Comparison of ENCODE assay signal across 27 mouse cellular contexts in genomic region chr16:34351575-34352150, GRCm38 (mm10).
DNase-seq lines count a peak whose midpoint lies in the region; ATAC-seq and TF ChIP-seq lines count a peak whose summit lies in the region.
"Had no signal": no experiment of that assay in that cellular context is flagged by ENCODE, and none has a peak within 500 bp of the region (broad histone marks: within the 10 kb centered on the region; RNA-seq: fewer than 3 reads in every experiment).

No protein-coding gene starts in this region.

- H3K4me1 ChIP-seq in embryonic facial prominence, embryonic 12.5 days = peaks cover 7% of the 10 kb centered on the region
- H3K4me1 ChIP-seq in embryonic facial prominence, embryonic 10.5 days = peaks cover 31% of the 10 kb centered on the region
- peaks cover 34% of the 10 kb centered on the region for H3K4me1 ChIP-seq in heart, postnatal 0 days (ENCODE audit: control insufficient read depth, insufficient read depth)
- H3K4me1 ChIP-seq in kidney, embryonic 16.5 days (ENCODE audit: insufficient read depth, low read length) = peaks cover 33% of the 10 kb centered on the region
- H3K4me1 ChIP-seq: liver, embryonic 15.5 days; stomach, embryonic 15.5 days had no signal

- H3K9ac ChIP-seq in embryonic facial prominence, embryonic 12.5 days = no peak overlapping the region
- H3K9ac ChIP-seq in heart, postnatal 0 days (replicated peaks; ENCODE audit: low read depth, low read length) = no peak overlapping the region
- no peak overlapping the region for H3K9ac ChIP-seq in kidney, embryonic 16.5 days (replicated peaks; ENCODE audit: low read length)
- H3K9ac ChIP-seq: embryonic facial prominence, embryonic 15.5 days; forebrain, embryonic 12.5 days; forebrain, postnatal 0 days; intestine, embryonic 15.5 days; limb, embryonic 12.5 days; liver, embryonic 15.5 days; lung, embryonic 15.5 days; midbrain, embryonic 13.5 days; stomach, embryonic 15.5 days had no signal

- no peak for DNase-seq in embryonic facial prominence, embryonic 10.5 days (ENCODE audit: low spot score)
- DNase-seq in heart, postnatal 0 days (ENCODE audit: low spot score) = no peak
- DNase-seq in heart, postnatal 36 days = no peak
- no peak for DNase-seq in kidney, adult 8-10 months
- DNase-seq in adipocyte (ENCODE audit: low spot score) = peak; percentile 18
- no peak for DNase-seq in neural tube, embryonic 10.5 days (ENCODE audit: extremely low spot score, low spot score)
- DNase-seq: adrenal gland, postnatal 25 days; cerebellum, adult 18-20 months; cerebellum, postnatal 10 days; forebrain, postnatal 0 days; gastrocnemius, postnatal 10 days had no signal

- no peak for TF ChIP-seq CTCF in heart, postnatal 0 days (IDR thresholded peaks at IDR 0.05; ENCODE audit: low read depth)

- H3K36me3 ChIP-seq in embryonic facial prominence, embryonic 12.5 days = peaks cover 3% of the 10 kb centered on the region; the same call in 1 of the 2 replicates
- peaks cover 9% of the 10 kb centered on the region for H3K36me3 ChIP-seq in embryonic facial prominence, embryonic 10.5 days (replicated peaks)
- H3K36me3 ChIP-seq in heart, postnatal 0 days (replicated peaks; ENCODE audit: control insufficient read depth, insufficient read depth, low read length) = no peaks in the 10 kb centered on the region
- no peaks in the 10 kb centered on the region for H3K36me3 ChIP-seq in kidney, embryonic 16.5 days (ENCODE audit: insufficient read depth, low read length)
- H3K36me3 ChIP-seq: embryonic facial prominence, embryonic 15.5 days; G1E; intestine, embryonic 15.5 days; liver, embryonic 15.5 days; lung, embryonic 15.5 days; stomach, embryonic 15.5 days had no signal

- H3K4me2 ChIP-seq in embryonic facial prominence, embryonic 12.5 days (replicated peaks) = no peak overlapping the region
- H3K4me2 ChIP-seq in heart, postnatal 0 days (ENCODE audit: low read depth, low read length) = no peak overlapping the region
- H3K4me2 ChIP-seq in kidney, embryonic 16.5 days (replicated peaks; ENCODE audit: low read depth, low read length) = no peak overlapping the region
- H3K4me2 ChIP-seq: embryonic facial prominence, embryonic 15.5 days; forebrain, embryonic 12.5 days; intestine, embryonic 15.5 days; limb, embryonic 12.5 days; liver, embryonic 15.5 days; lung, embryonic 15.5 days; midbrain, embryonic 13.5 days; stomach, embryonic 15.5 days had no signal

- no peak for TF ChIP-seq EP300 in heart, postnatal 0 days (IDR thresholded peaks at IDR 0.05; ENCODE audit: low read depth)

- no peak overlapping the region for H3K4me3 ChIP-seq in embryonic facial prominence, embryonic 12.5 days
- H3K4me3 ChIP-seq in embryonic facial prominence, embryonic 10.5 days = no peak overlapping the region
- no peak overlapping the region for H3K4me3 ChIP-seq in heart, postnatal 0 days (ENCODE audit: low read depth, low read length)
- no peak overlapping the region for H3K4me3 ChIP-seq in kidney, embryonic 16.5 days (ENCODE audit: low read length)
- H3K4me3 ChIP-seq: embryonic facial prominence, embryonic 15.5 days; forebrain, embryonic 12.5 days; intestine, embryonic 15.5 days; left cerebral cortex, adult 2 months; limb, embryonic 12.5 days; liver, embryonic 15.5 days; lung, embryonic 15.5 days; midbrain, embryonic 13.5 days; stomach, embryonic 15.5 days had no signal

- 77% methylated on average over 7 of the region's 7 CpGs for WGBS in embryonic facial prominence, embryonic 12.5 days
- 85% methylated on average over 7 of the region's 7 CpGs for WGBS in embryonic facial prominence, embryonic 10.5 days
- 78% methylated on average over 7 of the region's 7 CpGs for WGBS in heart, postnatal 0 days
- 54% methylated on average over 7 of the region's 7 CpGs for WGBS in kidney, embryonic 16.5 days

- no peak overlapping the region for H3K27ac ChIP-seq in embryonic facial prominence, embryonic 12.5 days
- no peak overlapping the region for H3K27ac ChIP-seq in embryonic facial prominence, embryonic 10.5 days (replicated peaks)
- H3K27ac ChIP-seq in heart, postnatal 0 days (ENCODE audit: low read depth) = peak overlapping the region; percentile 88
- H3K27ac ChIP-seq in kidney, embryonic 16.5 days (ENCODE audit: low read length) = no peak overlapping the region
- H3K27ac ChIP-seq: embryonic facial prominence, embryonic 15.5 days; forebrain, embryonic 12.5 days; hindbrain, postnatal 0 days; intestine, embryonic 15.5 days; kidney, postnatal 0 days; limb, embryonic 12.5 days; liver, embryonic 15.5 days; lung, embryonic 15.5 days; macrophage; midbrain, embryonic 13.5 days; stomach, embryonic 15.5 days had no signal

- intact Hi-C loops in heart, postnatal 36 days (cut with DNase I) = no loop called here

- H3K9me3 ChIP-seq in embryonic facial prominence, embryonic 12.5 days = no peaks in the 10 kb centered on the region
- no peaks in the 10 kb centered on the region for H3K9me3 ChIP-seq in embryonic facial prominence, embryonic 10.5 days
- no peaks in the 10 kb centered on the region for H3K9me3 ChIP-seq in heart, postnatal 0 days (replicated peaks; ENCODE audit: control insufficient read depth, low read length)
- no peaks in the 10 kb centered on the region for H3K9me3 ChIP-seq in kidney, embryonic 16.5 days (ENCODE audit: low read length)
- H3K9me3 ChIP-seq: embryonic facial prominence, embryonic 15.5 days; forebrain, embryonic 12.5 days; G1E; intestine, embryonic 15.5 days; limb, embryonic 12.5 days; liver, embryonic 15.5 days; lung, embryonic 15.5 days; midbrain, embryonic 13.5 days; stomach, embryonic 15.5 days had no signal

- H3K27me3 ChIP-seq in embryonic facial prominence, embryonic 12.5 days = no peaks in the 10 kb centered on the region
- no peaks in the 10 kb centered on the region for H3K27me3 ChIP-seq in embryonic facial prominence, embryonic 10.5 days (replicated peaks; ENCODE audit: low read depth, poor library complexity, severe bottlenecking)
- H3K27me3 ChIP-seq in heart, postnatal 0 days (ENCODE audit: control insufficient read depth, insufficient read depth, low read length) = no peaks in the 10 kb centered on the region
- H3K27me3 ChIP-seq in kidney, embryonic 16.5 days (ENCODE audit: insufficient read depth, low read length) = no peaks in the 10 kb centered on the region
- H3K27me3 ChIP-seq: embryonic facial prominence, embryonic 15.5 days; forebrain, embryonic 12.5 days; intestine, embryonic 15.5 days; limb, embryonic 12.5 days; liver, embryonic 15.5 days; lung, embryonic 15.5 days; midbrain, embryonic 13.5 days; Patski; stomach, embryonic 15.5 days had no signal

- ATAC-seq in embryonic facial prominence, embryonic 12.5 days (ENCODE audit: insufficient number of reproducible peaks, insufficient read depth, low FRiP score, low TSS enrichment) = 0 out of 2 replicates have a peak, but pooled peaks have one; percentile 56
- ATAC-seq in heart, postnatal 0 days (ENCODE audit: insufficient read depth, low read depth) = no peak
- peak; percentile 62; the same call in 1 of the 2 replicates for ATAC-seq in kidney, embryonic 16.5 days (ENCODE audit: low FRiP score, low TSS enrichment)
- ATAC-seq: forebrain, postnatal 0 days; hindbrain, postnatal 0 days; intestine, embryonic 15.5 days; midbrain, embryonic 13.5 days; Patski had no signal
